Mouse (Mus musculus): ENCODE results near the gene Pou6f1.
A peak's percentile ranks its signal among the peaks of the same experiment; 100 is the strongest.
"Not testable (repeated sequence)": the region's sequence is repeated elsewhere in the genome, so short reads cannot be mapped to it uniquely, and the experiment has no call there.

Gene Pou6f1

GRCm38 (mm10) chr15:100574378-100574777, 25.4 kb downstream of the Pou6f1 start:
- DNase-seq: peak; percentile 47

- DNase-seq: peak; percentile 63
Measured at GRCm38 (mm10) chr15:100573946-100574345, 25.8 kb downstream of the Pou6f1 start.

DNA sequence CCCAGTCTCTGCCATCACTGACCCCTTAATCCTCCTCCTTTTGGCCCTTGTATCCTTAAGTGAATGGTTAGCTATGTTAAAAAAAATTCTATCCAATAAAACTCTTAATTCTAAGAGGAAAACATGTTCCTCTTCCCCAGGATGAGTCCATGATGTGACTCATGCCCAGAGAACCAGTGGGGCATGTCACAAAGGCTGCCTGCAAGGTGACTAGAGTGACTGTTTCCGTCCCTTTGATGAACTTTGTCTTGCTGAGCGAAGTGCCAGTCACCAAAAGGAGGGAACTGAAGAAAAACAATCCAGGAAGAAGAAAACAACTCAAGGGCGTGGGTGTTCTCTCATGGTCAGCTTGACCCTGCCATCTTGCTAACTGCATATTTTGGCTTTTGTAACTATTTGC, 30.5 kb downstream of the Pou6f1 start:
- no peak for DNase-seq

DNA sequence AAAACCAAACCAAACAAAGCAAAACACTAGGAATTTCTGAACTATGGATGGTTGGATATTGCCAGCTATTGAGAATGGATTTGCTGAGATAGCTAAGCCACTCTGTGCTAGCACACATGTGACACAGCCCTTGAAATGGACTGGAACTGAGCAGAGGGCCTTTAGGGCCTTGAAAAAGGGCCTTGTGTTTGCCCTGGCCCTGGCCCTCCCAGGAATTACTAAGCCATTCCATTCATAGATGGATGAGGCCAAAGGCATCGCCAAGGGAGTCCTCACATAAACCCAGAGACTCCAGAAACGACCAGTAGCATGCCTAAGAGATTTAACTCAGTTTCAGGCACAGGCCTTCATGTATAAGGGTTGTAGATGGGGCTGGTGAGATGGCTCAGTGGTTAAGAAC, 33.3 kb downstream of the Pou6f1 start:
- DNase-seq: no peak

DNA sequence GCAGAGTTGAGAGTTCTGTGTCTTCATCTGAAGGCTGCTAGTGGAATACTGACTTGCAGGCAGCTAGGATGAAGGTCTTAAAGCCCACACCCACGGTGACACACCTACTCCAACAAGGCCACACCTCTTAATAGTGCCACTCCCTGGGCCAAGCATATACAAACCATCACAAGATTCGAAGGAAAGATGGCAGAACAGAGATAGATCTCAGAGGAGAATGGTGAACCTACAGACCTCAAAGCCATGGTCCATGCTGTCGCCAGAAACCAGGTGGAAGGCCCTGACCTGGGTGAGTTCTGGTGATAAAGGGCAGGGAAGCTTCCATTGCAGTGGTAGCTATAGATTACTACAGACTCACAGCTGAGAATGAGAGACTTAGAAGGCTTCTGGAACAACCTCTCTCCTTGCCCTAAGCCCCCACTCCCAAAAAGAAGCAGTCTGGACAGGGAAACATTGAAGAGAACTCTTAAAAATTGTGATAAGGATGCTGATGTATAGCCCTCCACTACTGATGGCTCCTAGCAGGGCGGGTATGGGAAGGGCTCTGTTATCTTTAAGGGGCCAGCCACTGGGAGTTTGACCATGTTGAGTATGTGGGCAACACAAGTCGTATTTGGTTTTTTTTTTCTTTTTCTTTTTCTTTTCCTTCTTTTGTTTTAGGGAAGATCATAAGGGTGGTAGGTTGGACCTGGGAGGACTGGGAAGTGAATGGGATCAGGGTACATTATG, 41.9 kb downstream of the Pou6f1 start:
- no peak for DNase-seq

- DNase-seq: no peak
Measured at GRCm38 (mm10) chr15:100556378-100556777, 43.4 kb downstream of the Pou6f1 start.

DNA sequence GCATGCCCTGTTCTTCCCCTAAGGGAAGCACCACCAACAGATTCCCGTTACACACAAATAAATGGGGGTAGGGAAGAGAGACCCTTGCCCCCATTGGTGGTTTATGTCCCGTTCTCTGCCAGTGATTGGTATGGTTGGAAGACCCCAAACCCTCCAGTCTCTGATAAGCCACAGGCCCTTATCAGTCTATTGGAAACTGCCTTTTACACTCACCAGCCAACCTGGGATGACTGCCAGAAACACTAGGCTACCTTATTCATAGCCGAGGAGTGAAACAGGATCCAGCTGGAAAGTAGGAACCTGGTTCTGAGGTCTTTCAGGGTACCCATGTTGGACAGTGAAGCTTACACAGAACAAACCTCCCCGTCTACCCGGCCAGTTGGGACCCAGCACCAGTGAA, 43.8 kb downstream of the Pou6f1 start:
- no peak for DNase-seq

DNA sequence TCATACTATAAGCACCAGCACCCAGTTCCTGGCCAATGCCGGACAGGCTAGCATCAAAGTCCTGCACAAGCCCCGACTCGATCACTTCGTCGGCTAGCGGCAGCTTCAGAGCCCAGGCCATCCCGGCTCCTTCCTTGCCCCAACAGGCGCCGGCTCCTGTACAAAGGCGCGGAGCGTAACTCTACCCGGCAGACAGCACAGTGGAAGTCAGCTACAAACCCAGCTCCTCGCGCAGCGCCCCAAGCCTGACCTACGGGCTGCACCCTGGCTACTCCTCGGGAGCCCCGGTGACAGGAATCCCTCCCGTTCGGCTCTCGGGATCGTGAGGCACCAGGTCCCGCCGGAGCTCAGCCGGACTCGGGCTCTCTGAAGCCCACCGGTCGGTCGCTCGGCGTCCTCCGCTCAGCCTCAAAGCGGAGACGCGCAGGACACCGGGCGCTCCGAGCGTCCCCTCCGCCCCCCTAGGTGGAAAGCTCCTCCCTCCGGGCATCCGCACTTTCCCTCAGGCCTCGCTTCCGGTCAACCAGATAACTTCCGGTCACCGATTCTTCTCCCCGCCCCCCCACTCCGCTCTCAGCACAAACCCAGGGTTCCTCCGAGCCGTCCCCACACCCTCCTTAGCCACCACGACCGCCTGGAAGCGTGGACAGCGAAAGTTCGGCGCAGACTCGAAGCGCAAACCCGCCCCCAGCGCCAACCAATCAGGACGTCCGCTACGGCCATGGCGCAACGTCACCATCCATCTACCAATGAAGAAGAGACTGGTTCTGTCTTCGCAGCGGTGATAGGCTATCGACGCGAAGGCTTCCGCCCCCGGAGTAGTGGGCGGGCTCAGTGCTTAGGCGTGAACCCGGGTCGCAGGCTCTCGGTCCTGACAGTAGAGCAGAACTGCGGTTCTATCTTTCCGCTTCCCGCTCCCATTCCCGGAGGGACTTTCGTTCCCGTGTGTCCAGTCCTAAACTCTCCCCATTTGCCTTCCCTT, 48.2 kb downstream of the Pou6f1 start, which contains the start of gene Tfcp2:
Gene Tfcp2 (minus strand): TSS at position 683 of the 982 bp plus-strand sequence.
- peak; percentile 99 for DNase-seq

DNA sequence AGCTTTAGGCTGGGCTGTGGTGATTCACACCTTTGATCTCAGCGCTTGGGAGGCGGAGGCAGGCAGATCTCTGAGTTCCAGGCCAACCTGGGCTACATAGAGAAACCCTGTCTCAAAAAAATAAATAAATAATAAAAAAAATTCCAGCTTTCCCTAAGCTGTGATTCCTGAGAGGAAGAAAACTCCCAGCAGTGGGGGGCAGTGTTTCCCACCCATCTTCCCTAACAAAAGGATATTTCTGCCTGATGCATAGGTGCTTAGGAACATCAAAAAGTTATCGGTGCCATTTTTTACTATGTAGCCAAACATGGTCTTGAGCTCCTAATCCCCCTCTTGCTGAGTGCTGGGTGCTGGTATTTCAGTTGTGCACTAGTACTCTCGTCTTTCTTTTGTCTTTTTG, 49.5 kb downstream of the Pou6f1 start:
- peak; percentile 62 for DNase-seq

DNA sequence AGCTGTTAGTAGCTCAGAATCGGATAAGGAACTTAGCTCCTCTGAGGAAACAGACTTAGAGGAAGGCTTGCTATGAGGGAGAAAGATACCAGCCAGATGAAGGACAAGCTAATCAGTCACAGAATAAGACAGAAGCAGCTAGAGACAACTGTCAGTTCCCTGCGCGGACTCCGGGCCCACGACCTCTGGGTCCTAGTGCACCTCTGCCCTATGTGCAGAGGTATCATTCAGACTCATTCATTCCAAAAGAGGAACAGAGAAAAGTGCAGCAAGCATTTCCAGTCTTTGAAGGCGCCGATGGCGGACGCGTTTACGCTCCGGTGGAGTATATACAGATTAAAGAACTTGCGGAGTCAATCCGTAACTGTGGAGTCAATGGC, 56.1 kb downstream of the Pou6f1 start:
- DNase-seq: not testable (repeated sequence)

DNA sequence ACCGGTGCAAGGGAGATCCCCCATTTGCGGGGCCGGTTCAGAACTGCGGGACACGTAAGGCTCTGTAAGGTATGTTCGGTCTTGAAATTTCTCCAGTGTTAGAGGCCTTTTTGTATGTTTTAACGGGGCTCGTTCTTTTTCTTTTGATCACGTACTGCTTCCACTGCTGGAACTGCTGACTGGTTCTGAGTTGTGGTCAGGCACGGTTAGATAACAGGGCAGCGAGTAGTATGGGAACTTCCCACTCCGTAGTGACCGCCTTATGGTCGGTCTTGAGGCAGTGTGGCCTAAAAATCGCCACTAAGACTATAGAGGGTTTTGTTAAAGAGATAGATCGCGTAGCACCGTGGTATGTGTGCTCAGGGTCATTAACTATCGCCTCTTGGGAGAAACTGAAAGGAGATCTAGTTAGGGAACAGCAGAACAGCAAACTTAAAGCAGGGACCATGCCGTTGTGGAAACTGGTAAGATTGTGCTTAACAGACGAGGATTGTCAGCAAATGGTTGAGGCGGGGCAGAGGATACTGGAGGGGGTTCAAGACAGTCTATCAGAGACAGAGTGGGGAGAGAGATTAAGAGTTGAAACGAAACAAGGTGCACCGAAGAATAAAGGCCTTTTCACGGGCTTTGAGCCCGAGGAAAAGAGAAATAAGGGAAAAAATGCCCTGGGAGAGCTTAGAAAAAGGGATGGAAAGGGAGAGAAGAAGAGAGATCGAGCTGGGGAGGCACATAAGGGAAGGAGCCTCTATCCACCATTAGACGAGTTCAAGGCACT, 56.7 kb downstream of the Pou6f1 start:
- not testable (repeated sequence) for DNase-seq

DNA sequence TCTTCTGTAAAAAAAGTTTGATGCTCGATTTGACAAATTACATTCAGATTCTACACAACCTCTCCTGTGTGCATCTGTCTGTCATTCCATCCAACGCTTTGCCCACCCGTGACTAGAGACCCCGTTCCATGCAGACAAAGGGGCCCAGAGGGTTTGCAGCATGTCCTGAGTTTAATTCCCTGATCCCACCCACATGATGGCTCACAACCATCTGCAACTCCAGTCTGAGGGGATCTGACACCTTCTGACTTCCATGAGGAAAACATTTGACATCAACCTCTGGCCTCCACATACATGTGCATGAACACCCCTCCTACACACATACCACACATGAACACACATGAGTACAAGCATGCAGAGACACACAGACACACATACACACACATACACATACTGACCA, 58.4 kb downstream of the Pou6f1 start:
- DNase-seq: no peak

DNA sequence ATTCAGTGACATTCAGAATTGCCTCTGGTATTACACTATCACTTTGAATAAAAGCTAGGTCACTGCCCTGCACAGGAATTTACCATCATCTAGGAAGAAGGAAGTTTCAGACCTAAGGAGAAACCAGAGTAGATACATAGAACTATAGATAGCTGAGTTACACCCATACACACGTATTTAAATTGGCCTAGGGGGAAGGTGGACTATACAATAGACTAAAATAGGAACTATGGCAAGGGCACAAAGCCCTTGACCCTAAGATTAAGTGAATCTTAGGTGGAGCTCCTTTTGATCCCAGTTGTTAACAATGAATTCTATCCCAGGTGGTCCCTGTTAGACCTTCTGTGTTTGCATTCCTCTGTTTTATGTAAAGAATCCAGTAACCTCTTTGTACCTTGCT, 58.8 kb downstream of the Pou6f1 start:
- not testable (repeated sequence) for DNase-seq

DNA sequence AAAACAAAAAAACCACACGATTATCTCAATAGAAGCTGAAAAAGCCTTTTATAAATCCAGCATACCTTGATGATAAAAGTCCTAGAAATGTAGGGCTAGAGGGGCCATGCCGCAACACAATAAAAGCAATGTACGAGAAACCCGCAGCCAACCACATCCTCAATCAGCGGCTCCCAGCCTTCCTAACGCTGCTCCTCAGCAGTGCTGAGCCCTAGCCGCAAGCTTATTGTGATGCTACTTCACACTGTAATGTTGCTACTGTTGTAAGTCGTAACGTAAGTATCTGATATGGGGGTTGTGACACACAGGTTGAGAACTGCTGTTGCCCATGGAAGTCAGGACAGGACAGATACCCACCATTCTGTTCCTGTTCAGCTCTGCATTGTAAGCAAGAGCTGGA, 60.4 kb downstream of the Pou6f1 start:
- DNase-seq: no peak

DNA sequence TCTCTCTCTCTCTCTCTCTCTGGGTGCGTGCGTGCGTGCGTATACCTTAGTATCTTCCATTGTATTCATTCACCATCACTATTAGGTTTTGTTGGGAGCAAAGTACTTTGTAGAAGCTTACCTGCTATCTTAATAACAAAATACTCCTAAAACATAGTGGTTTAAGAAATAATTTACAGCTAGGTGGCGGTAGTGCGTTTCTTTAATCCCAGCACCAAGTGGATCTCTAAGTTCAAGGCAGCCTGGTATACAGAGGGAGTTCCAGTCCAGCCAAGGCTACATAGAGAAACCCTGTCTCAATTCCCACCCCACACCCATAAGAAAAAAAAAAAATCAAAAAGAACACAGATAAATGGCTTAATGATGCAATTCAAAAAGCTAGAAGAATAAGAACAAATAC, 61.9 kb downstream of the Pou6f1 start:
- DNase-seq: peak; percentile 36

DNA sequence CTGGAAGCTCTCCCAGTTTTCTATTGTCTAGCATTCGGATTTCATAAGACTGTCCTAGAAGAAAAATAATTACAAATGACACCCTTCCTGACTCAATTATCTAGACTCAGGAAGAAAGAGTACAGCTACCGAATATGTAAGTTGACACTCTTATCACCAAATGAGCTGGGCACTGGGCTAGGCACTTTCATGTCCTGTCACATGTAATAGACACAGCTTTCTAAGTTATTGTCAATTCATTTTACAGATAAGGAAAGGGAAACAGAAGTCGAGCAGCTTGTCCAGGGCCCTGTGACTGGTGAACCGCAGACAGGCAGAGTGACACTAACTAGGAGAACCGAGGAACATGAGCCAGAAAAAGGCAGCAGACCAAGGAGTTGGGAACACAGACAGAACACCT, 71.9 kb downstream of the Pou6f1 start:
- no peak for DNase-seq

DNA sequence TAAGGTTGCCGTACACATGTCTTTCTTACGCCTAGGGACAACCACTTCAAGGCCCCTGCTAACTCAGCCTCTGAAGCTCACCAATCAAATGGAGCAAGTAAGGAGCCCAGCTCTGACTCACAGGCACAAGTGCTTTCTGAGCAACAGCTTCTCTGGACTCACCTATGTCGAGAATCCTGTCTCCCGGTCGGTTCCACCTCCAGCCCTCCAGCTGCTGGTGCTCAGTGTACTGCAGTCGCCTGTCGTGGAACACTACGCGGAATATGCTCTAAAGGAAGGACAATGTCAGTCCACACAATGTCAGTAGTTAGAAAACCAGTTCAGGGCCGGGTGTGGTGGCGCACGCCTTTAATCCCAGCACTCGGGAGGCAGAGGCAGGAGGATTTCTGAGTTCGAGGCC, 74.4 kb downstream of the Pou6f1 start:
- no peak for DNase-seq

Data from kidney, postnatal 10 days (tissue).